Mouse (Mus musculus) lung, postnatal 0 days (tissue): ENCODE measurements at regions not wholly inside any gene's neighbourhood (a gene's known extent, or its start where the extent isn't known, plus 50 kb on each side); places are given as distances from the start of the nearest gene placed in this dataset.

Experiments used
- CTCF ChIP-seq: IDR thresholded peaks from 2 replicates; pipeline ENCODE4 v1.5.1; 2016; ENCODE audit warnings: antibody characterized with exemption, mild to moderate bottlenecking
- EP300 ChIP-seq: IDR thresholded peaks from 2 replicates; pipeline ENCODE4 v1.6.1; 2016; ENCODE audit warnings: antibody characterized with exemption, mild to moderate bottlenecking, control low read depth

GRCm38 (mm10) chr16:86325406-86325805 lies 423.8 kb upstream of the Adamts5 start:
- TF ChIP-seq CTCF (no peak), EP300 (no peak)
